Mouse (Mus musculus): ENCODE measurements around the gene Dgcr8. TPM values are rescaled to one million over a fixed set of nuclear protein-coding genes. Genes with fewer than 3 reads are reported as not detected.
A peak's percentile ranks its signal among the peaks of the same experiment; 100 is the strongest.

The Dgcr8 gene
- polyA plus RNA-seq, 1 experiment from 2014 or later: 30.0 TPM

DNA sequence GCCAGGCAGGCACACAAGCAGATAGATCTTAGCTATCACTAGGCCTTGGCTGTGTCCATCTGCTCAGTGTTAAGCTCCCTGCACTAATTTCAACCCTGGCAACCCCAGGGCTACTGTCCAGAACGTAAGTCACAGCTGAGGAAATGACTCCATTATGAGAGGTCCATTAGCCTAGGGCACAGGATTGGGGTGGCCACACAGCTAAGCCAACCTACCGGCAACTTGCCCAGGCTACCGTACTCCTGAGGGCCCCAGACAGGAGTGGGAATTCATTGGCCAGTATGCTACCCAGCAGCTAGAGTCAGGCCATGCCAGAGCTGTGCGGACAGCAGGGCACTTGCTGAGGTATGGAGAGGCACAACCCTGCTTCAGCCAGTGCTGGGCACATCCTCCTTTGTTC is 60.2 kb downstream of the Dgcr8 start:
- 87% methylated on average over 4 of the region's 4 CpGs for WGBS
- H3K27me3 ChIP-seq (ENCODE audit: insufficient read depth, poor library complexity, severe bottlenecking): no peaks in the 10 kb centered on the region
- H3K4me1 ChIP-seq: peaks cover 70% of the 10 kb centered on the region
- peak overlapping the region; percentile 38; the same call in 1 of the 2 replicates for H3K4me3 ChIP-seq
- no peak for DNase-seq (ENCODE audit: low spot score)
- H3K9me3 ChIP-seq: no peaks in the 10 kb centered on the region
- peak overlapping the region; percentile 88 for H3K27ac ChIP-seq
- peaks cover 54% of the 10 kb centered on the region for H3K36me3 ChIP-seq

DNA sequence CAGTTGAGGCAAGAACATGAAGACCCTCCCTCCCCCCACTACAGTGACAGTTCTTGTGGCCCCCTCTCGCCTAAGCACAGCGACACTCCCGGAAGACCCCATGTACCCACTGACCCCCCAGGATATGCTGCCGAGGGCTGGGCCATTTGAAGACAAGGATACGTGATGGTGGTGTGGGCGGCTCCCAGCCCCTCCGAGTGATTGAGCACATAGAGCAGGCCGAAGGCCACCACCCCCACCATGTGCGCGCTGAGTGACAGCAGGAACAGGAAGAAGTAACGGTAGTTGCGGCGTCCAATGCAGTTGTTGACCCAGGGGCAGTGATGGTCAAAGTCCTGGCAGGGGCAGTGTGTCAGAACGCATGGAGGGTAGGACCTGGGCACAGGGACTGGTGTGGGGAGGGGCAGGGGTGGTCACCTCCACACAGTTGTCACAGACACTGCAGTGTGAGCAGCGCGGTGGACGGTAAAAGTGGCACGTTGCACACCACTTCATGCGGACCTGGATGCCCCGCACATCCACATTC is 61.1 kb downstream of the Dgcr8 start:
- H3K4me3 ChIP-seq: no peak overlapping the region
- no peak for DNase-seq (ENCODE audit: low spot score)
- 90% methylated on average over 20 of the region's 20 CpGs for WGBS
- H3K9me3 ChIP-seq: no peaks in the 10 kb centered on the region
- no peaks in the 10 kb centered on the region for H3K27me3 ChIP-seq (ENCODE audit: insufficient read depth, poor library complexity, severe bottlenecking)
- peaks cover 61% of the 10 kb centered on the region for H3K4me1 ChIP-seq
- no peak overlapping the region for H3K27ac ChIP-seq
- peaks cover 61% of the 10 kb centered on the region for H3K36me3 ChIP-seq

DNA sequence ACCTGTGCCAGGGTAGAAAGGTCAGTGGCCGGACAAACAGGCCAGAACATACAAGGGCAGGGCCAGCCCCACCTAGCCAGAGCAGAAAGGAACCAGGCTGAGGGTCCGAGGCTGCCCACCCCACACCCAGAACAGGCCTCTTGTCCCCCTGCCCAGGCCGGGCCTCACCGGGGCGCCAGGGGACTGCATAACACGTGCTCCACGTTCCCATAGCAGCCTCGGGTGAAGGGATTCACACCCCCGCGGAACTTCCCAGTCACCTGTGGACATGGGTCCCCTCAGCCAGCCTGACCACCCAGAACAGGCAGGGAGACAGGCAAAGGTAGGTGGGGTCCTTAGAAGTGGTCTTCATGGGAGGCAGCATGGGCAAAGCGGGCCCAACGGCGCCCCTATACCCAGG is 61.9 kb downstream of the Dgcr8 start:
- Histone ChIP-seq H3K27me3 (ENCODE audit: insufficient read depth, poor library complexity, severe bottlenecking) (no peaks in the 10 kb centered on the region), H3K4me1 (peaks cover 61% of the 10 kb centered on the region), H3K27ac (peak overlapping the region; percentile 49; the same call in 1 of the 2 replicates), H3K9me3 (no peaks in the 10 kb centered on the region), H3K4me3 (no peak overlapping the region), H3K36me3 (peaks cover 69% of the 10 kb centered on the region)
- 92% methylated on average over 13 of the region's 13 CpGs for WGBS
- no peak for DNase-seq (ENCODE audit: low spot score)

- Histone ChIP-seq H3K36me3 (peaks cover 63% of the 10 kb centered on the region), H3K4me3 (no peak overlapping the region), H3K27me3 (ENCODE audit: insufficient read depth, poor library complexity, severe bottlenecking) (no peaks in the 10 kb centered on the region), H3K9me3 (no peaks in the 10 kb centered on the region), H3K4me1 (peaks cover 46% of the 10 kb centered on the region), H3K27ac (no peak overlapping the region)
- DNase-seq (ENCODE audit: low spot score): no peak
- WGBS: 82% methylated on average over 11 of the region's 11 CpGs
These were observed 66.9 kb downstream of the Dgcr8 start for GRCm38 (mm10) chr16:18222188-18222587.

GRCm38 (mm10) chr16:18221543-18221898 is 67.5 kb downstream of the Dgcr8 start:
- no peaks in the 10 kb centered on the region for H3K9me3 ChIP-seq
- H3K27me3 ChIP-seq (ENCODE audit: insufficient read depth, poor library complexity, severe bottlenecking): no peaks in the 10 kb centered on the region
- no peak for DNase-seq (ENCODE audit: low spot score)
- no peak overlapping the region for H3K27ac ChIP-seq
- H3K4me1 ChIP-seq: peaks cover 41% of the 10 kb centered on the region
- H3K36me3 ChIP-seq: peaks cover 57% of the 10 kb centered on the region
- H3K4me3 ChIP-seq: no peak overlapping the region
- WGBS: 67% methylated on average over 11 of the region's 11 CpGs

DNA sequence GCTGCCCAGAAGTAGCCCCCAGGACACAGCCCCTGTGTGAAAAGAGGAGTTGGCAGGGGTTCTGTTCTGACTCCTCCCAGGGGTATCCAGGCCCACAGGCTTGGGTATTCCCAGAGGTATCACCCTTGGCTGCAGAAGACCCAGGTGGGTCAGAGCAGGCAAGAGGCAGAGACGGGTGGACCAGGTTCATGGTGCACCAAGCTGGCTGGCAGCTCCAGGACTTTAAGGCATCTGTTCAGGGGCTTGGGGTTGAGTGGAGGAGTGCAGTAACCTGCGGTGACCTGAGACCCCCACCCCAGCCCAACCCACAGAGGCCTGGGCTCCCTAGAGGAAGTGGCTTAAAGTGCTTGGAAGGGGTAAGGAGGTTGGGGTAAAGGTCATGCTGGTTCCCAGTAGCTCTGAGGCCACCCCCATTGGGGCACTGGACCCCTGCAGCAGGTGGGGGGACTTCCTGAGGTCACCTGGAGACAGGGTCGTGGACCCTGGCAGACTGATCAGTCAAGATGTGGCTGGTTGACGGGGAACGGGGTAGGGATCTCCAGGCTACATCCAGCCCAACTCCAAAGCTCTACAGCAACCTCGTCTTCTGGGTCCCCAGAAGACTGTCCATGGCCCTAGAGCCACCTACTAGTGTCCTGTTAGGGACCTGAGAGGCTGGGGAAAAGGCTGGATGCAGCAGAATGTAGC is 68.0 kb downstream of the Dgcr8 start:
- Histone ChIP-seq H3K27ac (0 out of 2 replicates have a peak overlapping the region, but pooled peaks have one; percentile 48), H3K4me3 (no peak overlapping the region), H3K4me1 (peaks cover 35% of the 10 kb centered on the region), H3K27me3 (ENCODE audit: insufficient read depth, poor library complexity, severe bottlenecking) (no peaks in the 10 kb centered on the region), H3K9me3 (no peaks in the 10 kb centered on the region), H3K36me3 (peaks cover 52% of the 10 kb centered on the region)
- DNase-seq (ENCODE audit: low spot score): no peak
- 88% methylated on average over 6 of the region's 6 CpGs for WGBS

- peaks cover 34% of the 10 kb centered on the region for H3K4me1 ChIP-seq
- peaks cover 42% of the 10 kb centered on the region for H3K36me3 ChIP-seq
- H3K4me3 ChIP-seq: no peak overlapping the region
- DNase-seq (ENCODE audit: low spot score): no peak
- WGBS: 68% methylated on average over 8 of the region's 8 CpGs
- H3K9me3 ChIP-seq: no peaks in the 10 kb centered on the region
- no peaks in the 10 kb centered on the region for H3K27me3 ChIP-seq (ENCODE audit: insufficient read depth, poor library complexity, severe bottlenecking)
- H3K27ac ChIP-seq: peak overlapping the region; percentile 48
These were observed 69.0 kb downstream of the Dgcr8 start for GRCm38 (mm10) chr16:18220001-18220400.

GRCm38 (mm10) chr16:18218580-18218996 is 70.5 kb downstream of the Dgcr8 start:
- Histone ChIP-seq H3K36me3 (peaks cover 27% of the 10 kb centered on the region), H3K27ac (peak overlapping the region; percentile 48; the same call in 1 of the 2 replicates), H3K4me3 (no peak overlapping the region), H3K9me3 (no peaks in the 10 kb centered on the region), H3K4me1 (peaks cover 46% of the 10 kb centered on the region), H3K27me3 (ENCODE audit: insufficient read depth, poor library complexity, severe bottlenecking) (peaks cover under 1% of the 10 kb centered on the region; the same call in 1 of the 2 replicates)
- no peak for DNase-seq (ENCODE audit: low spot score)
- 73% methylated on average over 9 of the region's 9 CpGs for WGBS

DNA sequence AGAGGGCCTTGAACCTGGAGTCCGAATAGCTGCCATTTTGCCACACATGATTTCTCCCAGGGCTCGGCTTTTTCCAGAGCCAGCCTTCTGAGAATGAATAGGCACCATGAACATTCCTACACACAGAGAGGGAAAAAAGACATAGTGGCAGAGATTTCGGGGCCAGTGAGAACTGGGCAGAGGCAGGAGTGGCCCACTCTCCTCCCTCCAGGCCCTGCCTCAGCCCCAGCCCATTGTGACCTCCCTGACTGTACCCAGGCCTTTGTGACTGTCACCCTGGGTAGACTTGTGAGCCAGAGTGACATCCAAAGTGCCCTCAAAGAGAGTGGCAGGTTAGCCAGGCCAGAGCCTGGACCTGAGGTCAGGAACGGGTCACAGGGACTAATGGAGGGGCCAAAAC is 71.5 kb downstream of the Dgcr8 start, which contains the start of gene Ccdc188:
Ccdc188 (plus strand) TSS at position 301 of the 400 bp plus-strand sequence.
- 84% methylated on average over 4 of the region's 4 CpGs for WGBS
- H3K4me1 ChIP-seq: peaks cover 47% of the 10 kb centered on the region
- no peaks in the 10 kb centered on the region for H3K9me3 ChIP-seq
- no peak for DNase-seq (ENCODE audit: low spot score)
- peaks cover 17% of the 10 kb centered on the region for H3K36me3 ChIP-seq
- no peak within 1 kb of the TSS for H3K4me3 ChIP-seq
- no peak within 1 kb of the TSS; the same call in 1 of the 2 replicates for H3K27ac ChIP-seq
- H3K27me3 ChIP-seq (ENCODE audit: insufficient read depth, poor library complexity, severe bottlenecking): peaks cover 7% of the 10 kb centered on the region; the same call in 1 of the 2 replicates

DNA sequence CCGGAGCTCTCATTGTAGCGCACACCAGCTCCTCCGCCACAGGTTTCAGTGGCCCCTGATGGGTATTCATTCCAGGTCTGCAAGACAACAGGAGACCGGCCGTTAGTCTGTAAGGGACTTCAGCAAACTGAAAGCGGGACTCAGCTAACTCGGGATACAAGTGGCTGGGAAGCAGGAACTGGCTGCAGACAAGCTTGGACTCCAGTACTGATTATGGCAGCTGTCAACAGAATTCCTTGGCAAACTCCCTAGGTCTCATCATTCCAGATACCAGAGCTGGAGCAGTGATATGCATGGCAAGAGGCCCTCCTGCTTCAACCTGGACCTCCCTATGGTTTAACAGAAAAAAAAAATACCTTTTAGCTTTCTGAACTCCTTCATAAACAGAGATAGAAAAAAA is 74.2 kb downstream of the Dgcr8 start:
- Histone ChIP-seq H3K36me3 (no peaks in the 10 kb centered on the region), H3K27ac (no peak overlapping the region), H3K9me3 (no peaks in the 10 kb centered on the region), H3K4me1 (peaks cover 37% of the 10 kb centered on the region), H3K27me3 (ENCODE audit: insufficient read depth, poor library complexity, severe bottlenecking) (peaks cover 14% of the 10 kb centered on the region; the same call in 1 of the 2 replicates), H3K4me3 (no peak overlapping the region)
- 68% methylated on average over 7 of the region's 7 CpGs for WGBS
- DNase-seq (ENCODE audit: low spot score): no peak

DNA sequence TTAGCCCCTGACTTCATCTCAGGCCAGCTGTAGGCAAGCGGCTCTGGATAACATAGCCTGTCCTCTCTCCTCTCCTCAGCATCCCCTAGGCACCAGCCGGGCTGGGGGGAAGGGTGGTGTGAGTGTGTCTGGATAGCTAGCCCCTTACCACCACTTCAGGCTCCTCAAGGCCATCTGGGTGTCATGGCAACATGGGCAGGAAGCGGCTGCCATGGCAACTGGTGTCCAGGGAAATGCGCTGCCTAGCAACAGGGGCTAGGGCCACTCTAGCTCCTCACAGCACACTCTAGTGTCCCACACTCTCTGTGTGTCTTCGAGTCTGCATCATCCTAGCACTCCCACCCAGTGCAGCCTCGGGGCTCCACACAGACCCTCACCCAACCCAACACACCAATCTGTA is 75.4 kb downstream of the Dgcr8 start:
- DNase-seq (ENCODE audit: low spot score): no peak
- Histone ChIP-seq H3K27me3 (ENCODE audit: insufficient read depth, poor library complexity, severe bottlenecking) (peaks cover 26% of the 10 kb centered on the region; the same call in 1 of the 2 replicates), H3K4me3 (no peak overlapping the region), H3K36me3 (no peaks in the 10 kb centered on the region), H3K9me3 (no peaks in the 10 kb centered on the region), H3K4me1 (peaks cover 29% of the 10 kb centered on the region), H3K27ac (no peak overlapping the region)
- 62% methylated on average over 6 of the region's 6 CpGs for WGBS

DNA sequence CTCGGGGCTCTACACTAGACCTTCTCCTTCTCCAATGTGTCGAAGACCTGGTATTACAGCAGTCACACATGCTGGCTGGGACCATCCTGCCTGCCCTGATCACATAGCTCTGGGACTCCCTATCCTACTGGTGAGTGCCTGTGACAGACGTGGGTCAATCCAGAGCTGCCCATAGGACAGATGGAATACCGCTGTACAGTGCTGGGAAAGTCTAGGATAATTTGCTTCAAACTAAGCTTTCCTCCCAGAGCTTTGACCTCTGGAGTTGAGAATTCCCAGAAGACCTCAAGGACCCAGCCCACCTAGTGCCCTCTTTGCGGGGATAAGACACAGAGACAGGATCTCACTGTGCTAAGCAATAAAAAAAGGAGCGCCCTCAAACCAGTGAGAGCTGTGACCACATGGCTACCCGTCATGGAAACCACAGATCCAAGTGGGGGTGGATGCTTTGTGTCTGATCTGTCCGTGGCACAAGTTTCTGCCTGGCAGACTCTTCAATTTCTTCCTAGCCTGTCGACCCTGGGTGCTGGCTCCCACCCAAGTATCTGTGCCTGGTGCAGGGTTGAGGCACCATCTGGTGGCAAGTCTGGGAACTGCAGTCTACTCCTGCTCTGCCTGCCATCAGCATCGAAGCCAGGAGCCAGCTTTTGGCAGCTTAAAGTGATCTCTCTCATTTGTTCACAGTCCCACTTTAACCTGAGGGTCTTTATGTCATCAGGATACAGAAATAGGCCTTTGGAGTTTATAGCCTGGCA is 77.5 kb downstream of the Dgcr8 start:
- no peak overlapping the region for H3K27ac ChIP-seq
- DNase-seq (ENCODE audit: low spot score): peak; percentile 85
- H3K4me1 ChIP-seq: peaks cover 19% of the 10 kb centered on the region
- H3K9me3 ChIP-seq: no peaks in the 10 kb centered on the region
- no peaks in the 10 kb centered on the region for H3K36me3 ChIP-seq
- 47% methylated on average over 10 of the region's 10 CpGs for WGBS
- H3K27me3 ChIP-seq (ENCODE audit: insufficient read depth, poor library complexity, severe bottlenecking): peaks cover 40% of the 10 kb centered on the region
- no peak overlapping the region for H3K4me3 ChIP-seq

Data from heart, embryonic 10.5 days (tissue).